In the genomic region with DNA sequence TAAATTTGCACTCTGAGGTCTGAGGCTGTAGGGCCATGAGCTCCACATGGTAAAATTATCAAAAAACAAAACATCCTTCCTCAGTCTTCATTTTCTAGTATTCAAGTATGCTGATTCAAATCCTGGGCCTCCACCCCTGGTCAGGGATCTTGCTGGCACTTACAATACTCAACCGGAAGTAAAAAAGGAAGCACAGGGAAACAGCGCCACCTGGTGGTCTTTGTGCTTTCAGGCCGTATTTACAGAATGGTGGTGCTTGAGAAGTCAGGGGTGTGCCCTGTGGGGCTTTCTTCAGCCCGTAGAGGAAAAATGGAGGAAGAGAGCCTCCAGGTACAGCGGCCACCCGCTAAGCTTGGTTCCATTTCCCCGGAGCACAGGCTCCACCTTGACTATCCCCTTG, we compare ENCODE assay signal across 8 mouse cellular contexts. TPM values are rescaled to one million over a fixed set of nuclear protein-coding genes. Genes with fewer than 3 reads are reported as not detected.
A peak's percentile ranks its signal among the peaks of the same experiment; 100 is the strongest.
DNase-seq lines count a peak whose midpoint lies in the region; ATAC-seq and TF ChIP-seq lines count a peak whose summit lies in the region.

No protein-coding gene starts in this region.

- H3K4me3 ChIP-seq in embryonic facial prominence, embryonic 15.5 days (replicated peaks) = no peak overlapping the region
- H3K4me3 ChIP-seq in heart, embryonic 10.5 days = peak overlapping the region; percentile 36
- H3K4me3 ChIP-seq in kidney, embryonic 14.5 days (ENCODE audit: low read length) = no peak overlapping the region
- H3K4me3 ChIP-seq in limb, embryonic 14.5 days (replicated peaks; ENCODE audit: low read length) = no peak overlapping the region
- no peak overlapping the region for H3K4me3 ChIP-seq in midbrain, embryonic 16.5 days (ENCODE audit: low read depth, low read length)
- H3K4me3 ChIP-seq in spleen, adult 2 months (ENCODE audit: extremely low read depth, insufficient read depth, insufficient read length) = no peak overlapping the region

- H3K27ac ChIP-seq in embryonic facial prominence, embryonic 15.5 days (replicated peaks) = 0 out of 2 replicates have a peak overlapping the region, but pooled peaks have one; percentile 4
- peak overlapping the region; percentile 75 for H3K27ac ChIP-seq in heart, embryonic 10.5 days
- peak overlapping the region; percentile 98; the same call in 1 of the 2 replicates for H3K27ac ChIP-seq in kidney, embryonic 14.5 days (ENCODE audit: low read depth, low read length)
- H3K27ac ChIP-seq in limb, embryonic 14.5 days (replicated peaks; ENCODE audit: low read depth, low read length) = no peak overlapping the region
- H3K27ac ChIP-seq in midbrain, embryonic 16.5 days (ENCODE audit: low read length) = peak overlapping the region; percentile 75
- no peak overlapping the region for H3K27ac ChIP-seq in spleen, adult 2 months (ENCODE audit: insufficient read depth, low read length)

- WGBS in embryonic facial prominence, embryonic 15.5 days = under 1% methylated on average over 7 of the region's 7 CpGs
- WGBS in heart, embryonic 10.5 days = 3% methylated on average over 7 of the region's 7 CpGs
- 2% methylated on average over 7 of the region's 7 CpGs for WGBS in kidney, embryonic 14.5 days
- WGBS in limb, embryonic 14.5 days = 4% methylated on average over 7 of the region's 7 CpGs
- under 1% methylated on average over 7 of the region's 7 CpGs for WGBS in midbrain, embryonic 16.5 days
- 2% methylated on average over 7 of the region's 7 CpGs for WGBS in spleen, adult 2 months

- peak overlapping the region; percentile 29 for H3K4me2 ChIP-seq in embryonic facial prominence, embryonic 15.5 days (replicated peaks)
- peak overlapping the region; percentile 8; the same call in 1 of the 2 replicates for H3K4me2 ChIP-seq in kidney, embryonic 14.5 days (replicated peaks; ENCODE audit: low read depth, low read length)
- no peak overlapping the region for H3K4me2 ChIP-seq in limb, embryonic 14.5 days (replicated peaks; ENCODE audit: low read depth, low read length, severe bottlenecking)
- no peak overlapping the region; the same call in 1 of the 2 replicates for H3K4me2 ChIP-seq in midbrain, embryonic 16.5 days (ENCODE audit: low read length)

- peaks cover 47% of the 10 kb centered on the region for H3K4me1 ChIP-seq in embryonic facial prominence, embryonic 15.5 days
- H3K4me1 ChIP-seq in heart, embryonic 10.5 days = peaks cover 51% of the 10 kb centered on the region
- peaks cover 67% of the 10 kb centered on the region for H3K4me1 ChIP-seq in kidney, embryonic 14.5 days (ENCODE audit: control insufficient read depth, insufficient read depth, low read length)
- H3K4me1 ChIP-seq in limb, embryonic 14.5 days (ENCODE audit: control insufficient read depth, insufficient read depth, low read length) = peaks cover 49% of the 10 kb centered on the region
- H3K4me1 ChIP-seq in midbrain, embryonic 16.5 days (ENCODE audit: control insufficient read depth, insufficient read depth, low read length) = peaks cover 39% of the 10 kb centered on the region
- H3K4me1 ChIP-seq in spleen, adult 2 months (ENCODE audit: control insufficient read depth, insufficient read depth, insufficient read length) = peaks cover 5% of the 10 kb centered on the region; the same call in 1 of the 2 replicates

- no peaks in the 10 kb centered on the region for H3K36me3 ChIP-seq in embryonic facial prominence, embryonic 15.5 days
- no peaks in the 10 kb centered on the region for H3K36me3 ChIP-seq in heart, embryonic 10.5 days
- no peaks in the 10 kb centered on the region for H3K36me3 ChIP-seq in kidney, embryonic 14.5 days (ENCODE audit: control insufficient read depth, insufficient read depth, low read length)
- no peaks in the 10 kb centered on the region for H3K36me3 ChIP-seq in limb, embryonic 14.5 days (ENCODE audit: control insufficient read depth, insufficient read depth, low read length)
- no peaks in the 10 kb centered on the region for H3K36me3 ChIP-seq in midbrain, embryonic 16.5 days (ENCODE audit: control insufficient read depth, insufficient read depth, low read length)
- no peaks in the 10 kb centered on the region for H3K36me3 ChIP-seq in spleen, adult 2 months (ENCODE audit: control insufficient read depth, insufficient read depth, low read length)

- H3K9me3 ChIP-seq in embryonic facial prominence, embryonic 15.5 days (replicated peaks) = no peaks in the 10 kb centered on the region
- no peaks in the 10 kb centered on the region for H3K9me3 ChIP-seq in heart, embryonic 10.5 days
- no peaks in the 10 kb centered on the region for H3K9me3 ChIP-seq in kidney, embryonic 14.5 days (ENCODE audit: control insufficient read depth, low read length)
- H3K9me3 ChIP-seq in limb, embryonic 14.5 days (ENCODE audit: control insufficient read depth, low read length) = no peaks in the 10 kb centered on the region
- no peaks in the 10 kb centered on the region for H3K9me3 ChIP-seq in midbrain, embryonic 16.5 days (replicated peaks; ENCODE audit: control insufficient read depth, low read length, poor library complexity, severe bottlenecking)

- ATAC-seq in embryonic facial prominence, embryonic 15.5 days (ENCODE audit: insufficient number of reproducible peaks, low FRiP score, low TSS enrichment, low read depth) = no peak
- no peak for ATAC-seq in kidney, embryonic 14.5 days (ENCODE audit: low FRiP score, low TSS enrichment)
- no peak for ATAC-seq in limb, embryonic 14.5 days (ENCODE audit: low FRiP score, low read depth)
- ATAC-seq in midbrain, embryonic 16.5 days = no peak

- TF ChIP-seq CTCF in spleen, adult 2 months (IDR thresholded peaks at IDR 0.05; ENCODE audit: extremely low read depth, insufficient read depth, insufficient read length, insufficient replicate concordance) = peak; percentile 84; the same call in 1 of the 2 replicates

- no peak overlapping the region for H3K9ac ChIP-seq in embryonic facial prominence, embryonic 15.5 days
- no peak overlapping the region for H3K9ac ChIP-seq in kidney, embryonic 14.5 days (ENCODE audit: low read depth, low read length)
- H3K9ac ChIP-seq in limb, embryonic 14.5 days (ENCODE audit: low read depth, low read length, severe bottlenecking) = no peak overlapping the region
- H3K9ac ChIP-seq in midbrain, embryonic 16.5 days (ENCODE audit: low read depth, low read length) = peak overlapping the region; percentile 53; the same call in 1 of the 2 replicates

- 0 out of 2 replicates have a peak, but pooled peaks cover 6% of the 10 kb centered on the region for H3K27me3 ChIP-seq in embryonic facial prominence, embryonic 15.5 days
- H3K27me3 ChIP-seq in heart, embryonic 10.5 days (ENCODE audit: insufficient read depth, poor library complexity, severe bottlenecking) = peaks cover 20% of the 10 kb centered on the region
- H3K27me3 ChIP-seq in kidney, embryonic 14.5 days (ENCODE audit: control insufficient read depth, insufficient read depth, low read length) = no peaks in the 10 kb centered on the region
- H3K27me3 ChIP-seq in limb, embryonic 14.5 days (ENCODE audit: control insufficient read depth, insufficient read depth, low read length) = no peaks in the 10 kb centered on the region
- no peaks in the 10 kb centered on the region; the same call in 1 of the 2 replicates for H3K27me3 ChIP-seq in midbrain, embryonic 16.5 days (ENCODE audit: control insufficient read depth, insufficient read depth, low read depth, low read length)
- H3K27me3 ChIP-seq in spleen, adult 2 months (ENCODE audit: control insufficient read depth, insufficient read depth, low read length) = no peaks in the 10 kb centered on the region

- no peak for TF ChIP-seq POLR2A in limb, embryonic 14.5 days (IDR thresholded peaks at IDR 0.05; ENCODE audit: borderline replicate concordance, extremely low read depth, insufficient read depth, insufficient read length)
- TF ChIP-seq POLR2A in spleen, adult 2 months (IDR thresholded peaks at IDR 0.05; ENCODE audit: low read depth, low read length) = no peak

- peak; percentile 95 for DNase-seq in 416B (ENCODE audit: low read depth)
- peak; percentile 78 to 90 for DNase-seq in adrenal gland, postnatal 4 days (ENCODE audit: low spot score in 2 of 2)
- peak; percentile 95 for DNase-seq in heart, embryonic 10.5 days (ENCODE audit: low spot score)
- peak; percentile 94 for DNase-seq in limb, embryonic 14.5 days (ENCODE audit: low spot score)
- peak; percentile 83 to 88 for DNase-seq in spleen, adult 2 months (ENCODE audit: low read depth in 1 of 2, low spot score in 2 of 2)

RNA-seq across cellular contexts. Expression of a gene that starts 3.3 kb away (rescaled TPM):
- total RNA-seq in adrenal gland, postnatal 4 days (2021) = not detected
- polyA plus RNA-seq in embryonic facial prominence, embryonic 15.5 days (2015; fragmentation: Nextera tagmentation; extraction: Ambion mirVana) = 0.50 and 0.73 TPM in 2 replicates
- 0.35 TPM in 1 of 2 replicates, not detected in the other for polyA plus RNA-seq in heart, embryonic 10.5 days (2016; fragmentation: Nextera tagmentation; extraction: Ambion mirVana)
- polyA plus RNA-seq in kidney, embryonic 14.5 days (2014; fragmentation: Nextera tagmentation; extraction: Ambion mirVana) = 0.47 and 0.69 TPM in 2 replicates
- polyA plus RNA-seq in limb, embryonic 14.5 days (2012; rRNA removed) = 0.34 and 0.53 TPM in 2 replicates
- polyA plus RNA-seq in limb, embryonic 14.5 days (2014; fragmentation: Nextera tagmentation; extraction: Ambion mirVana) = 0.23 and 0.51 TPM in 2 replicates
- polyA plus RNA-seq in midbrain, embryonic 16.5 days (2015; fragmentation: Nextera tagmentation; extraction: Ambion mirVana) = 0.40 and 0.64 TPM in 2 replicates
- 0.33 and 0.49 TPM in 2 replicates for polyA plus RNA-seq in spleen, adult 2 months (2012; rRNA removed)

RNA-seq across cellular contexts. Expression of a gene that starts 32.8 kb away (rescaled TPM):
- 10 to 100 TPM; 22.5 to 29.7 TPM for total RNA-seq in adrenal gland, postnatal 4 days (2021)
- polyA plus RNA-seq in embryonic facial prominence, embryonic 15.5 days (2015; fragmentation: Nextera tagmentation; extraction: Ambion mirVana) = 16.1 and 18.9 TPM in 2 replicates
- 8.9 and 15.8 TPM in 2 replicates for polyA plus RNA-seq in heart, embryonic 10.5 days (2016; fragmentation: Nextera tagmentation; extraction: Ambion mirVana)
- 12.3 and 18.2 TPM in 2 replicates for polyA plus RNA-seq in kidney, embryonic 14.5 days (2014; fragmentation: Nextera tagmentation; extraction: Ambion mirVana)
- 23.4 and 28.8 TPM in 2 replicates for polyA plus RNA-seq in limb, embryonic 14.5 days (2012; rRNA removed)
- 16.4 and 19.1 TPM in 2 replicates for polyA plus RNA-seq in limb, embryonic 14.5 days (2014; fragmentation: Nextera tagmentation; extraction: Ambion mirVana)
- 20.1 and 22.7 TPM in 2 replicates for polyA plus RNA-seq in midbrain, embryonic 16.5 days (2015; fragmentation: Nextera tagmentation; extraction: Ambion mirVana)
- polyA plus RNA-seq in spleen, adult 2 months (2012; rRNA removed) = 28.1 and 31.0 TPM in 2 replicates

RNA-seq across cellular contexts. Expression of a gene that starts 34.6 kb away (rescaled TPM):
- 100 to 1,000 TPM; 132 to 140 TPM for total RNA-seq in adrenal gland, postnatal 4 days (2021)
- polyA plus RNA-seq in embryonic facial prominence, embryonic 15.5 days (2015; fragmentation: Nextera tagmentation; extraction: Ambion mirVana) = 264 and 279 TPM in 2 replicates
- 220 and 264 TPM in 2 replicates for polyA plus RNA-seq in heart, embryonic 10.5 days (2016; fragmentation: Nextera tagmentation; extraction: Ambion mirVana)
- 290 and 322 TPM in 2 replicates for polyA plus RNA-seq in kidney, embryonic 14.5 days (2014; fragmentation: Nextera tagmentation; extraction: Ambion mirVana)
- 200 and 228 TPM in 2 replicates for polyA plus RNA-seq in limb, embryonic 14.5 days (2012; rRNA removed)
- 292 and 298 TPM in 2 replicates for polyA plus RNA-seq in limb, embryonic 14.5 days (2014; fragmentation: Nextera tagmentation; extraction: Ambion mirVana)
- polyA plus RNA-seq in midbrain, embryonic 16.5 days (2015; fragmentation: Nextera tagmentation; extraction: Ambion mirVana) = 200 and 205 TPM in 2 replicates
- polyA plus RNA-seq in spleen, adult 2 months (2012; rRNA removed) = 43.2 and 46.8 TPM in 2 replicates

RNA-seq across cellular contexts. Expression of a gene that starts 48.9 kb away (rescaled TPM):
- total RNA-seq in adrenal gland, postnatal 4 days (2021) = 1 to 10 TPM; 5.8 to 8.9 TPM
- 2.0 and 2.3 TPM in 2 replicates for polyA plus RNA-seq in embryonic facial prominence, embryonic 15.5 days (2015; fragmentation: Nextera tagmentation; extraction: Ambion mirVana)
- 15.2 and 19.4 TPM in 2 replicates for polyA plus RNA-seq in heart, embryonic 10.5 days (2016; fragmentation: Nextera tagmentation; extraction: Ambion mirVana)
- polyA plus RNA-seq in kidney, embryonic 14.5 days (2014; fragmentation: Nextera tagmentation; extraction: Ambion mirVana) = 3.1 and 3.9 TPM in 2 replicates
- 1.5 and 3.4 TPM in 2 replicates for polyA plus RNA-seq in limb, embryonic 14.5 days (2012; rRNA removed)
- polyA plus RNA-seq in limb, embryonic 14.5 days (2014; fragmentation: Nextera tagmentation; extraction: Ambion mirVana) = 1.5 and 2.4 TPM in 2 replicates
- 0.52 and 0.68 TPM in 2 replicates for polyA plus RNA-seq in midbrain, embryonic 16.5 days (2015; fragmentation: Nextera tagmentation; extraction: Ambion mirVana)
- polyA plus RNA-seq in spleen, adult 2 months (2012; rRNA removed) = 56.5 and 80.1 TPM in 2 replicates

RNA-seq across cellular contexts. Expression of a gene that starts 59.4 kb away (rescaled TPM):
- total RNA-seq in adrenal gland, postnatal 4 days (2021) = 10 to 100 TPM; 47.2 to 52.5 TPM
- 51.2 and 52.2 TPM in 2 replicates for polyA plus RNA-seq in embryonic facial prominence, embryonic 15.5 days (2015; fragmentation: Nextera tagmentation; extraction: Ambion mirVana)
- polyA plus RNA-seq in heart, embryonic 10.5 days (2016; fragmentation: Nextera tagmentation; extraction: Ambion mirVana) = 60.6 and 98.7 TPM in 2 replicates
- polyA plus RNA-seq in kidney, embryonic 14.5 days (2014; fragmentation: Nextera tagmentation; extraction: Ambion mirVana) = 19.6 and 37.4 TPM in 2 replicates
- polyA plus RNA-seq in limb, embryonic 14.5 days (2012; rRNA removed) = 71.2 and 91.3 TPM in 2 replicates
- 63.4 and 66.5 TPM in 2 replicates for polyA plus RNA-seq in limb, embryonic 14.5 days (2014; fragmentation: Nextera tagmentation; extraction: Ambion mirVana)
- 5.8 and 7.4 TPM in 2 replicates for polyA plus RNA-seq in midbrain, embryonic 16.5 days (2015; fragmentation: Nextera tagmentation; extraction: Ambion mirVana)
- polyA plus RNA-seq in spleen, adult 2 months (2012; rRNA removed) = 7.1 and 8.0 TPM in 2 replicates

Comparison
In these comparisons a context has a peak if more than half of its experiments do, and no peak if none do; other contexts are left out.
1. H3K27ac ChIP-seq: peak in embryonic facial prominence, embryonic 15.5 days (single experiment), heart, embryonic 10.5 days (single experiment), kidney, embryonic 14.5 days (single experiment) and midbrain, embryonic 16.5 days (single experiment); none in limb, embryonic 14.5 days (single experiment) and spleen, adult 2 months (single experiment).
2. H3K4me2 ChIP-seq: peak in embryonic facial prominence, embryonic 15.5 days (single experiment) and kidney, embryonic 14.5 days (single experiment); none in limb, embryonic 14.5 days (single experiment) and midbrain, embryonic 16.5 days (single experiment).
3. Peak in every context shown above with its lines, with median percentiles within 50 percentile points of each other: DNase-seq.